9 mouse cellular contexts compared by ENCODE assay signal in the genomic region with DNA sequence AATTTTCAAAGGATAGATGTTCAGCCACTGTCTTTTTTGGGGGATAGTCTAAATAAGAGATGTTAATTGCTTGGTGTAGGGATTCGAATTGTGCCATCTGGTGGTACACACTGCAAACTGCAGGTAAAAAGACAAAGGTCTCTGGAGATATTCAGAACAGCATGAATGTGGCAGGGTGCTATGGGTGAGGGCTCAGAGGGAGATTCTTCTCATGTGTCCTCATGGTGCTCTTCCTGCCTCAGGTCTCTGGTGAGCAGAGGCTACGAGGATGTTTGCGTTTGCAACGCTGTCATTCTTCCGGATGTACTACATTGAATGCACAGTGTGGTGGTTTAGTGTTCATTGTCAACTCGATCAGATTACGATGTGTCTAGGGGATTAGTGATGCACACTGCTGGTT. TPM values are rescaled to one million over a fixed set of nuclear protein-coding genes. Genes with fewer than 3 reads are reported as not detected.
DNase-seq lines count a peak whose midpoint lies in the region; ATAC-seq and TF ChIP-seq lines count a peak whose summit lies in the region.
"Had no signal": no experiment of that assay in that cellular context is flagged by ENCODE, and none has a peak within 500 bp of the region (broad histone marks: within the 10 kb centered on the region; RNA-seq: fewer than 3 reads in every experiment).

No protein-coding gene starts in this region.

- H3K9me3 ChIP-seq in lung, postnatal 0 days (ENCODE audit: low read length), result no peaks in the 10 kb centered on the region
- no peaks in the 10 kb centered on the region for H3K9me3 ChIP-seq in neural tube, embryonic 14.5 days (ENCODE audit: control insufficient read depth, low read length)
- H3K9me3 ChIP-seq: liver, embryonic 15.5 days had no signal

- H3K4me2 ChIP-seq in lung, postnatal 0 days (replicated peaks; ENCODE audit: low read depth, low read length), result no peak overlapping the region
- no peak overlapping the region for H3K4me2 ChIP-seq in neural tube, embryonic 14.5 days (ENCODE audit: low read depth, low read length)
- H3K4me2 ChIP-seq: liver, embryonic 15.5 days had no signal

- TF ChIP-seq EP300 in lung, postnatal 0 days (IDR thresholded peaks at IDR 0.05), result no peak

- no peak overlapping the region for H3K4me3 ChIP-seq in lung, postnatal 0 days (ENCODE audit: low read depth, low read length)
- H3K4me3 ChIP-seq in neural tube, embryonic 14.5 days (ENCODE audit: low read depth, low read length), result no peak overlapping the region
- H3K4me3 ChIP-seq: liver, embryonic 15.5 days had no signal

- no peak overlapping the region for H3K9ac ChIP-seq in lung, postnatal 0 days (replicated peaks; ENCODE audit: low read depth)
- no peak overlapping the region for H3K9ac ChIP-seq in neural tube, embryonic 14.5 days (replicated peaks; ENCODE audit: low read depth, low read length)
- H3K9ac ChIP-seq: liver, embryonic 15.5 days had no signal

- 49% methylated on average over 7 of the region's 7 CpGs for WGBS in lung, postnatal 0 days
- WGBS in neural tube, embryonic 14.5 days, result 54% methylated on average over 7 of the region's 7 CpGs

- ATAC-seq in lung, postnatal 0 days, result no peak
- peak; percentile 34; the same call in 1 of the 2 replicates for ATAC-seq in neural tube, embryonic 14.5 days (ENCODE audit: low read depth)
- no peak for ATAC-seq in erythroid progenitor cell, adult 5-6 weeks (replicated peaks; ENCODE audit: low FRiP score, poor library complexity, severe bottlenecking)

- peak; percentile 73 for TF ChIP-seq CTCF in lung, postnatal 0 days (IDR thresholded peaks at IDR 0.05)

- H3K27me3 ChIP-seq in lung, postnatal 0 days (replicated peaks; ENCODE audit: insufficient read depth, low read length), result no peaks in the 10 kb centered on the region
- H3K27me3 ChIP-seq in neural tube, embryonic 14.5 days (ENCODE audit: control insufficient read depth, insufficient read depth, low read length), result no peaks in the 10 kb centered on the region
- H3K27me3 ChIP-seq: liver, embryonic 15.5 days had no signal

- DNase-seq in adrenal gland, adult 2 months, result peak; percentile 24
- DNase-seq in adrenal gland, adult 8-10 months, result no peak
- DNase-seq in lung, postnatal 0 days (ENCODE audit: low spot score), result peak; percentile 36
- no peak for DNase-seq in lung, postnatal 25 days (ENCODE audit: low spot score)
- DNase-seq in embryo, embryonic 9.5 days (ENCODE audit: extremely low spot score), result peak; percentile 38
- peak; percentile 12 to 55 for DNase-seq in kidney, postnatal 36 days

- H3K36me3 ChIP-seq in lung, postnatal 0 days (ENCODE audit: insufficient read depth, low read length), result no peaks in the 10 kb centered on the region
- no peaks in the 10 kb centered on the region for H3K36me3 ChIP-seq in neural tube, embryonic 14.5 days (ENCODE audit: control insufficient read depth, insufficient read depth, low read length)
- H3K36me3 ChIP-seq: liver, embryonic 15.5 days had no signal

- no peaks in the 10 kb centered on the region for H3K4me1 ChIP-seq in lung, postnatal 0 days (ENCODE audit: insufficient read depth, low read depth, low read length)
- H3K4me1 ChIP-seq in neural tube, embryonic 14.5 days (ENCODE audit: control insufficient read depth, insufficient read depth, low read length), result no peaks in the 10 kb centered on the region
- H3K4me1 ChIP-seq: liver, embryonic 15.5 days had no signal

- H3K27ac ChIP-seq in lung, postnatal 0 days (ENCODE audit: low read length), result no peak overlapping the region
- H3K27ac ChIP-seq in neural tube, embryonic 14.5 days (ENCODE audit: low read depth, low read length), result no peak overlapping the region
- H3K27ac ChIP-seq: liver, embryonic 15.5 days had no signal

RNA-seq across cellular contexts. Expression of gene 9330182O14Rik, which starts 10.1 kb away (rescaled TPM):
- total RNA-seq in adrenal gland, adult 2 months (2021), result under 1 TPM in 1 of 2 experiments, not detected in 1; 0.55 TPM
- 0.07 TPM in 1 of 2 replicates, not detected in the other for polyA plus RNA-seq in adrenal gland, adult 2 months (2012; rRNA removed)
- under 1 TPM in 1 of 4 experiments, not detected in 3; 0.35 TPM for total RNA-seq in adrenal gland, adult 8-10 months (2022)
- not detected in 2 replicates for polyA plus RNA-seq in lung, postnatal 0 days (2015; fragmentation: Nextera tagmentation; extraction: Ambion mirVana)
- not detected in 2 replicates for polyA plus RNA-seq in neural tube, embryonic 14.5 days (2014; fragmentation: Nextera tagmentation; extraction: Ambion mirVana)
- not detected in 2 replicates for total RNA-seq in erythroid progenitor cell, adult 5-6 weeks (2015; ENCODE audit: low replicate concordance)
- total RNA-seq in erythroid progenitor cell, adult 5-6 weeks (2017; ENCODE audit: low replicate concordance), result not detected in 2 replicates
- polyA plus RNA-seq: liver, embryonic 15.5 days had no signal

Comparison
In these comparisons a context has a peak if more than half of its experiments do, and no peak if none do; other contexts are left out.
1. DNase-seq: peak in adrenal gland, adult 2 months (single experiment), lung, postnatal 0 days (single experiment), embryo, embryonic 9.5 days (single experiment) and kidney, postnatal 36 days (2 of 2); none in adrenal gland, adult 8-10 months (single experiment) and lung, postnatal 25 days (single experiment).